Mouse (Mus musculus): ENCODE data around the gene Nenf. TPM values are rescaled to one million over a fixed set of nuclear protein-coding genes. Genes with fewer than 3 reads are reported as not detected.

The Nenf gene
- total RNA-seq, 2 experiments from 2014 or later = 0.60 to 21.5 TPM

DNA sequence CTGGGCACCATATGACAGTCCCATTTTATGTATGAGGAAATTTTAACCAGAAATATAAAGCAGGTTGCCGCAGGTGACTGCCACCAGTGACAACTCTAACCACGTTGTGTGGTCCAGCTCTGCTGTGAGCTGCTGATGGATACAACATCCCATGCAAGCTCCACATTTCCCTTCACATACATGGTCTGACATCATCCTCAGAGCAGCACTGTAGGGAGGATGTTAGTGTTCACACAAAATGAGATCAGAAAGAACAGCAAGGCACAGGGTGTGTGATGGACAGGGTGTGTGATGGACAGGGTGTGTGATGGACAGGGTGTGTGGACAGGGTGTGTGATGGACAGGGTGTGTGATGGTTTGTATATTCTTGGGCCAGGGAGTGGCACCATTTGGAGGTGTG, 24.9 kb downstream of the Nenf start:
- ATAC-seq (replicated peaks; ENCODE audit: low FRiP score, poor library complexity, severe bottlenecking) = no peak

GRCm38 (mm10) chr1:191292348-191292747, 25.6 kb downstream of the Nenf start:
- ATAC-seq (replicated peaks; ENCODE audit: low FRiP score, poor library complexity, severe bottlenecking) = no peak

GRCm38 (mm10) chr1:191288762-191289161, 29.2 kb downstream of the Nenf start:
- ATAC-seq (replicated peaks; ENCODE audit: low FRiP score, poor library complexity, severe bottlenecking) = peak; percentile 78

DNA sequence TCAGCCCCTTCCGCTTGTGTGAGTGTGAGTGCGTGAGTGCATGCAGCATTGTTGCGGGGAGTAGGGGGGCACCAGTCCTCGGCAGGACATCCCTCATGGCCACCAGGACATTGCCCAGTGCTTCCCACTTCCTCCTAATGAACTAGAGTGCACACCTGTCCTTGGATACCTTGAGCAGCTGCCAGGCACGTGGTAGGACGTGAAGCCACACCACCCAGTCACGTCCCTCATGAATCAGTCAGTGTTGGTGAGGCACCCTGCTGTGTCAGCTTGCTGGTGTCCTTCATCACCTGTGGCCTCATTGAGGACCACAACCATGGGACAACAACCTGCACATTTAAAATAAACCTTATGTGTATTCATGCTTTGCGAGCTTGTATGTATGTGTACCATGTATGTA, 33.5 kb downstream of the Nenf start:
- ATAC-seq (replicated peaks; ENCODE audit: low FRiP score, poor library complexity, severe bottlenecking) = no peak

DNA sequence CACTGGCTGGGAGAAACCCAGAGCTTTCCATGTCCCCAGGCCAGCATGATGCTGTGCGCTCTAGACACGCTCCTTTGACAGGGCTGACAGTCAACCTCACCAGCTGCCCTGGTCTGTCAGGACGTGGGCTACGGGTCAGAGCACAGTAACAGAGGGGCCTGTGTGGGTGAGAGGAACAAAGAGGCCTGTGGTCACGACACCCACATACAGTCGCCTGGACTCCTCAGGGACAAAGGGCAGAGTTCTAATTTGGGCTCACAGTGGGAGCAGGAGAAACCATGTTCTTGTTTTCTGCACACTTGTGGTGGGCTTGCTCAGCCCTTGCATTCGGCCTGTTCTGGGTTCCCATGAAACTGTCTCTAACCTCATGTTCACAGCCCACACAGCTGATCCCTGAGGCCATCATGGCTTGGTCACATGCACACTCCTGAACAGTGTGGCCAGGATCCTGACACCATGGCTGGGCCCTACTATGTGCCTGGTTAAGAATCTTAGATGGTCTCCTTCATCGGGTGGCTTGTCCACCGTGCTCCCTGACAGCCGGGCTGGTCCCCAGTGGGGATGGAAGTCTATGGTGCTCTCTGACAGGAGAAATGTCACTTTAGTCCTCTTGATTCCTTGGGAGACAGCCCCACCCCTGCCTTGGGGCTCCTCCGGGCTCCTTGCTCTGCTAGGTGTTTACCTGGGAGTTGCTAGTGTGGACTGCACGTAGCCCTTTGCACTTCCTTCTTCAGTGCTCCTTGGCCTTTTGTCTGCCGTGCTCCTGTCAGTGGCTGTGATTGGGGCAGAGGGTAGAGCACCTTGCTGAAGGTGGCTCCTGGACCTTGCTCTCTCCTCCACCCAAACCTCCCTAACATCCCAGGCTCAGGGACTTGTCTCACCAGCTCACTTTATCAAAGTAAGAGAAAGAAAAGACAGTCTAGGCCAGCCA, 34.6 kb downstream of the Nenf start:
- ATAC-seq (replicated peaks; ENCODE audit: low FRiP score, poor library complexity, severe bottlenecking) = no peak

- ATAC-seq (replicated peaks; ENCODE audit: low FRiP score, poor library complexity, severe bottlenecking) = no peak
Observed at GRCm38 (mm10) chr1:191282319-191282718, 35.7 kb downstream of the Nenf start.

DNA sequence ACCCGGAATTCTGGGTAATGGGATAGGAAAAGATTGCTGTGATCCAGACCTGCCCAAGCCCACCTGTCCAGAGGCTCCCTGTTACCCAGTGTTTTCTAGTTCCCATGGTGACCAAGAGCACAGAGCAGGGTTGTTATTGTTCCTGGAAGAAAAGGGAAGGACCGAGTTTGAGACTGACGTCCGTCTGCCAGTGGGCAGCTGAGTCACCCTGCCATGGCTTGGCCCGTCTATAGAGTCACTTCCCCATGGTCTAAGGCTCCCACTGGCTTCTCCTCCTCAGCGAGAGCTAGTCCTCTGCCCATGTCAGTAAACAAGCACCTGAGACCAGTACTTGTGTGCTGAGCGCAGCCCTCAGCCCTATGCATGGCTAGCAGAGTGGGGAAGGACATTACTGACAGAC, 36.8 kb downstream of the Nenf start:
- no peak for ATAC-seq (replicated peaks; ENCODE audit: low FRiP score, poor library complexity, severe bottlenecking)

DNA sequence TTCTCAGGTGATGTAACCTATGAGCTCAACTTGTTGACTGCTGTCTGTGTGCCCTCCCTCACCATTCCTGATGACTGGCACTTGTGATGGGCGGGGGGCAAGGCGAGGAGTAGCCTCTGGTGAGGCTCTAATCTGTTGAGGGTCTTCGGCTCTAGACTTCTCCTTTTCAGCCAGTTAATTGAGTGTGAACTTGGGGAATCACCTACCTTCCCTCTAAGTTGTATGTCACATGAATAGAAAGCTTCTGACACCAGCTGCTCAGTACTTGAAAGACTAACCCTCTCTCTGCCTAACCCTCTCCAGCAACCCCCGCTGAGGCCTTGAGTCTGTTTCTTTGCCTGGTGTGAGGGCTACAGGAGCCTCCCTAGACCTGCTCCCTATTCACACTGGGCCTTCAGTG, 39.7 kb downstream of the Nenf start:
- ATAC-seq (replicated peaks; ENCODE audit: low FRiP score, poor library complexity, severe bottlenecking) = no peak

DNA sequence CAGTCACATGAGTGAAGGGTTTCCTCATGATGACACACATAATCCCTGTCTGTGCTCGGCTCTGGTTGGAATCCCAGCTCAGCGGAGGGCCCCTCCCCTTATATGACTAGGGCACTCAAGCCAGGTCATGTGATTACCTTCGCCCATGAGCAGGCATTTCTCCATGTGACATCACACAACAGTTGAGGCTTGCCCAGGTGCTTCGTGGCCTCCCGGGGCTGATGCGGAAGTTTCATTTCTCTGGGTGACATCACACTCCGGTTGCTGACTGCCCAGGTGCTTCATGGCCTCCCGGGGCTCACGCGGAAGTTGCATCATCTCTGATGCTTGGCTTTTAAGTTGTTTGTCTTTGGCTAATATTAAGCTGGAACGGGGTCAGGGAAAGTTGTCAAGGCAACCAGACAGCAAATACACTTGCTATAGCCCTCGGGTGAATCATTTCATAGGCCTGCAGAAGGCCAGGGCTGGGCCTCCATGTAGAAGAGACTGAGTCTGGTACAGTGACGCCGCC, 40.4 kb downstream of the Nenf start:
- ATAC-seq (replicated peaks; ENCODE audit: low FRiP score, poor library complexity, severe bottlenecking) = no peak

GRCm38 (mm10) chr1:191276181-191276580, 41.8 kb downstream of the Nenf start:
- no peak for ATAC-seq (replicated peaks; ENCODE audit: low FRiP score, poor library complexity, severe bottlenecking)

DNA sequence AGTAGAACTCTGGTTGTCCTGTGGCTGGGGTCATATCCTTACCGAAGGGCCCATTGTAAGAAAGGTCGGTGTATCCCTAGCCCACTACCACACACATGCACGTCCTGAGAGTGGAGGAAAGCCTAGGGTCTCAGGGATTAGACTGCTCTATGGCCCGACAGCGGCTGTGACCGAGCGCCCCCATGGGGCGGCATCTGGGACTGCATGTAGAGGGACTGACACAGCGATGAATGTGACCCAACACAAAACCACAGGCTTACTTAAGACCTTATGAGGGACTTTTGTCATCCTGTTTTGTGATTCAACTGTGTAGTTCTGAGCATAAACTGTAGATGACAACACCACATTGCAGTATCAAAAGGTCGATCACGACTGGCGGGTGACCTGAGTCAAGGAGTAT, 42.5 kb downstream of the Nenf start:
- 0 out of 2 replicates have a peak, but pooled peaks have one; percentile 54 for ATAC-seq (replicated peaks; ENCODE audit: low FRiP score, poor library complexity, severe bottlenecking)

GRCm38 (mm10) chr1:191272660-191273059, 45.3 kb downstream of the Nenf start:
- ATAC-seq (replicated peaks; ENCODE audit: low FRiP score, poor library complexity, severe bottlenecking) = no peak

DNA sequence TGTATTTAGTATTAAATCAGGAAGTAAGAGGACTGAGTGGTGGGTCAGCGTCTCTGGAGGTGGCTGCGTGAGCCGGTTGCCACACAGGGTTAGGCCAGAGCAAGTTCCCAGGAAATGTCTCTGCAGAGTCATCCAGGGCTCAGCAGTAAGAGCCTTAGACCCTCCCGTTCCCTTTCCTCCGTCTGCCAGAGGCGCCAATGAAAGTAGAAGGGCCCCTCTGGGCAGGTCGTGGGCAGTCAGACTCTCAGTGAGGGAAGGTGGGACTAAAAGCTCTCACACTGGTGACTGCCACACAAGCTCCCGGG, 48.4 kb downstream of the Nenf start:
- no peak for ATAC-seq (replicated peaks; ENCODE audit: low FRiP score, poor library complexity, severe bottlenecking)

GRCm38 (mm10) chr1:191268797-191269647, 49.0 kb downstream of the Nenf start:
- ATAC-seq (replicated peaks; ENCODE audit: low FRiP score, poor library complexity, severe bottlenecking) = no peak

- ATAC-seq (replicated peaks; ENCODE audit: low FRiP score, poor library complexity, severe bottlenecking) = no peak
Observed at GRCm38 (mm10) chr1:191267856-191268255, 50.1 kb downstream of the Nenf start.

DNA sequence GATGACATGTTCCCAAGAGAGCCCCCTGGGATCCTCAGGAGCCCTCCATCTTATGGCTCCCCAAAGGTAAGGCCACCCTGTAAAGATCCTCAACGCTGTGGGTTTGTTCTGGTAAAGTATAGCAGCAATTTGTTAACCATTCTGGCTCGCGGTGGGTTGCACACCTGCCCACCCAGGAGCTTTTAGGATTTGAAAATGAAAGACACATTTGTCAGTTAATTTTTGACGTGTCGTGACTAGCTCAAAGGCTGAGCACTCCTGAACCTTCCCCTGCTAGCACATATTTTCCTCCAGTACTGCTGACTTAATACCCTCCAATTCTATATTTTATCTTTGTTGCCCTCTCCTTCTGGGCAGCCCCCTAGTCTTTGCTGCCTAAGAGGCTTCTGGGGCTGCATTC, 50.8 kb downstream of the Nenf start:
- no peak for ATAC-seq (replicated peaks; ENCODE audit: low FRiP score, poor library complexity, severe bottlenecking)

GRCm38 (mm10) chr1:191263471-191263870, 54.5 kb downstream of the Nenf start:
- no peak for ATAC-seq (replicated peaks; ENCODE audit: low FRiP score, poor library complexity, severe bottlenecking)

DNA sequence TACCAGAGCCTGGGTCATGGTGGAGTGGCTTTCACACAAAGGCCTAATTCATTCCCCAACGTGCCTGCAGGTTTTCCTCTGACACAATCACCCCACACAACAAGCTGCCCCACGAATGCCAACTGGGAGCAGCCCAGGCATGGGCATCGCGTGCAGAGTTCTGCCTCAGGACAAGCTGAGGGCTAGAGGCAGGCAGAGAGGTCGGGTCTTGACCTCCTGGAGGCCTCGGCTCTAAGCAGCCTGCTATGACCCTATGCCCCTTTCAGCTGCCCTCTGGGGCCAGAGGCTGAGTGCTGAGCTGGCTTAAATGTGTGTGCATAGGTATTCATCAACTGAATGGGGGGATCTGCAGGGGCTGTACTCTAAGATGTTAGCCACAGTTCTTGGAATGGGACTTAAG, 56.1 kb downstream of the Nenf start:
- no peak for ATAC-seq (replicated peaks; ENCODE audit: low FRiP score, poor library complexity, severe bottlenecking)

DNA sequence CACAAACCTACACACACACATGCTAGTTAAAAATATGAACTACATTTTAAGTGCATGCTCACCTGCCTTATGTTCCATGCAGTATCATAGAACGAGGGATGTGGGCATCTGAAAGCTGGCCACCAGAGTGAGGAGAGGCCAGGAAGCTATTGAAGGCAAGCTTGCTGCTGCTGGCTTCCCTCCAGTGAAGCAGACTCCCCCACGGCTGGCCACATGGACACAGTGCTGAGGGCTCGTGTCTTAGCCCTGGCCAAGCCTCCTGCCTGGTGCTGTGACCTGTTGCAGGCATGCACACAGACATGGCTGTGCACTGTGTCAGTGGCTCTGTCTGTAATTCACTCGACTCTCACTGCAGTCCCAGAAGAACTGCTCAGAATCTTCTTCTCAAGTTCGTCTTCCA, 58.3 kb downstream of the Nenf start:
- no peak for ATAC-seq (replicated peaks; ENCODE audit: low FRiP score, poor library complexity, severe bottlenecking)

DNA sequence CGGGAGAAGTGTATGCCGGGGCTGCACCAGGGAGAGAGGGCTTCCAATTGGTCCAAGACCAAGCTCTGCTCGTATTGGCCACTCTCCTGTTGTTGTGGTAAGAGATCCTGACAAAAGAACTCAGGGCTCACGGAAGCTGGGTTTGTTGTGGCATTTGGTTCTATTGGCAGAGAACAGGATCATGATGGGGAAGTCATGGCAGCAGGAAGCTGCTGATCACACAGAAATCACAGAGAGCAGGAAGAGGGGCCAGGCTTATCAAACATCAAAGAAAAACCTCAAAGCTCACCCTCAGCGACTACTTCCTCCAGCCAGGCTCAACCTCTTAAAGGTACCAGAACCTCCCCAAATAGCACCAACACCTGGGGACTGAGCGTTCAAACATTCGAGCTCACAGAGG, 58.9 kb downstream of the Nenf start:
- no peak for ATAC-seq (replicated peaks; ENCODE audit: low FRiP score, poor library complexity, severe bottlenecking)

DNA sequence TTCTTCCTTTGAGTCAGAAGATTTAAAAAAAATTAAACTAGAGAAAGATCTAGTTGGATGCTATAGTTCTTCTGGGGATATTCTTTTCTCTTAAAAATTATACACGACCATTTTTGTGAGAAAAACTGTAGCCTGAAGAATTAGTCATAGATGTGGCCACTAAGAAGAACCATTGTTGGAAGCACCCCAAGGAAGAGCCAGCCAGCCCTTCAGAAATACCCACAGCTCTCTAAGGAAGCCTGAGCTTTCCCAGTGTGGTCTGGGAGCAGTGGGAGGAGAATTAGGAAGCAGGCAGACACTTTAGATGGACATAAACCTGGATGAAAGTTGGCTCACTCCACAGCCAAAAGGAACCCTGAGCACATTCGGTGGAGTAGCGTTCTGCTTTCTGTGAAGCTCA, 59.5 kb downstream of the Nenf start:
- ATAC-seq (replicated peaks; ENCODE audit: low FRiP score, poor library complexity, severe bottlenecking) = no peak
